Mouse (Mus musculus) cerebellum, adult 2 months (tissue): ENCODE data around the gene Mreg.

ENCODE experiments used
- CTCF ChIP-seq: fragments of 200-500 bp; IDR thresholded peaks from 2 replicates; pipeline ENCODE4 v1.5.1; 2011; ENCODE audit warnings: low read depth, mild to moderate bottlenecking, control low read depth, low read length, moderate library complexity, borderline replicate concordance; ENCODE audit not compliant: insufficient read depth
- POLR2A ChIP-seq: fragments of 200-500 bp; IDR thresholded peaks from 2 replicates; pipeline ENCODE4 v1.6.1; 2011; ENCODE audit warnings: low read length, control low read depth, borderline replicate concordance; ENCODE audit not compliant: insufficient read depth

GRCm38 (mm10) chr1:72226887-72227481 lies 14.9 kb upstream of the Mreg start:
- TF ChIP-seq CTCF (no peak), POLR2A (no peak)
